Mouse (Mus musculus): Measurements from ENCODE around the gene Rab6b. TPM values are rescaled to one million over a fixed set of nuclear protein-coding genes. Genes with fewer than 3 reads are reported as not detected.
"Not testable (repeated sequence)": the region's sequence is repeated elsewhere in the genome, so short reads cannot be mapped to it uniquely, and the experiment has no call there.

Gene Rab6b
- total RNA-seq, 2 experiments from 2014 or later = 2.8 to 3.0 TPM

DNA sequence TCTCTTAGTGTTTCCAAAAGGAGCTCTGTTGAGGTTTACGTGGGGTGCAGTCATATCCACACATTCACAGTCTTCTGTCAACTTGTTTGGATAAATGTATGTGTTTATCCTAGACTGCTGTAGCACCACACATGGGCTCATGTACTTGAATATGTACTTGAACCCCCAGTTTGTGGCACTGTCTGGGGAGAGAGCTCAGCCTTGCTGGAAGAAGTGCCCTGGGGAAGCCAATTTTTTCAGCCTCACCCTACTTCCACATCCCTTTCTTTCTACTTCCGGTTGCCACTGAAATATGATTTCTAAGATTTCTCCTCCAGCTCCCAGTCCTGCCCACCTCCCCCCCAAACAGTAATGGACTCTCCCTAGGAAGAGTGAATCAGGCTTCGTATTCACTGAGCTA lies 17.9 kb upstream of the Rab6b start:
- no peak for DNase-seq

DNA sequence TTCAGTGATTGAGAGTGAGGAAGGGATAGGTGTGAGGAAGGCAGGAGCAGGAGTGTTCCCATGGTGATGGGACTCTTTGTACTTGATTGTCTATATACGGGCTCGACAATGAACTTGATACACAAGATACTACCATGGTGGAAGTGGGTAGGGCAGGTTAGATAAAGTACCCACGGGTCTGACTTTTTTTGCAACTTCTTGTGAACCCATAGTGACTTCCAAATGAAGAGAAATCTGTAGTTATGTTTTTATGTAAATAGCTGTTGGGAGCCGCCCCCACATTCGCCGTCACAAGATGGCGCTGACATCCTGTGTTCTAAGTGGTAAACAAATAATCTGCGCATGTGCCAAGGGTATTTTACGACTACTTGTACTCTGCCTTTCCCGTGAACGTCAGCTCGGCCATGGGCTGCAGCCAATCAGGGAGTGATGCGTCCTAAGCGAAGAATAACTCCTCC lies 3.2 kb upstream of the Rab6b start:
- not testable (repeated sequence) for DNase-seq

DNA sequence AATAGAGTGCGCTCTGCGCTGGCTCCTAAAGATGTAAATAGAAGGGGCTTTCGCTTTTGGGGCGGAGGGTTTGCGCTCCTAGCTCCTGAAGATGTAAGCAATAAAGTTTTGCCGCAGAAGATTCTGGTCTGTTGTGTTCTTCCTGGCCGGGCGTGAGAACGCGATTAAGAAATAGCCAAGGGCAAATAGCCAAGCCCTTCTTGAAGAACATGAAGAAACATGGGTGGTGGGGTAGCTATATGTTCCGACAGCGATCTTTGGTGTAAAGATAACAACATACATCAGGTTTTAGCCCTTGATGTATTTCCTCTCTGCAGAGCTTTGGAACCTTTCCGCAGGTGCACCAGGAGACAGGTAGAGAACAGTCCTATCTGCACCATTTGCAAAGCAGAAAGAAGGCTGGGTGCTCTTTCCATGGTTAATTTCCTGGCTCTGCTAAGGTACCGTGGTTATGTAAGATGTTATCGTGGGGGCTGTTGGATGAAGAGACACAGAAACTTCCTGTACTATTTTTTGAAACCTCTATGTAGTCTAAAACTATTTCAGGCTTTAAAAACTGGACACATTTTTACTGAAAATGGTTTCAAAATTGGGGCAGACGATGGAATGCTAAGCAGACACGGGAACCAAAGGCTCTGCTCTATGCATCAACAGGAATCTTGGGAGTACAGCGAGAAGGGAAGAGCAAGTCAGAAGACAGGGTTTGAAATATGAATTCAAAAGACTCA lies 2.5 kb upstream of the Rab6b start:
- DNase-seq = no peak

DNA sequence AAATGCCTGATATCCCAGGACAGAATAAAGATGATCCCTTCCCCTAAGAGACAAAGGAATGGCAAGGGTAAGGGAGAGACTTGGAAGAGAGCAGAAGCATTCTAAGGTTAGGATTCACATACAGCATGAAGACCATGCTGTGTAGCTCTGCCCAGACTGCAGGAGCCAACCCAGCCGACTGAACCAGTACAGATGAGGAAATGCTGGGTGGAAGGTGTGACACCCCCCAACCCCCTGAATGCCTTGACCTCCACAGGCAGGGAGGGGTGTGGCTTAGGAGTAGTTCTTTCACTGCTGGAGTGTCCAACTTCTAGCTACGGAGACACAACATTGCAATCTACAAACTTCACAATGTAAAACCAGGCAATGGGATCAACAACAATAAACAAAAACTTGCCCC lies 1.7 kb upstream of the Rab6b start:
- no peak for DNase-seq

DNA sequence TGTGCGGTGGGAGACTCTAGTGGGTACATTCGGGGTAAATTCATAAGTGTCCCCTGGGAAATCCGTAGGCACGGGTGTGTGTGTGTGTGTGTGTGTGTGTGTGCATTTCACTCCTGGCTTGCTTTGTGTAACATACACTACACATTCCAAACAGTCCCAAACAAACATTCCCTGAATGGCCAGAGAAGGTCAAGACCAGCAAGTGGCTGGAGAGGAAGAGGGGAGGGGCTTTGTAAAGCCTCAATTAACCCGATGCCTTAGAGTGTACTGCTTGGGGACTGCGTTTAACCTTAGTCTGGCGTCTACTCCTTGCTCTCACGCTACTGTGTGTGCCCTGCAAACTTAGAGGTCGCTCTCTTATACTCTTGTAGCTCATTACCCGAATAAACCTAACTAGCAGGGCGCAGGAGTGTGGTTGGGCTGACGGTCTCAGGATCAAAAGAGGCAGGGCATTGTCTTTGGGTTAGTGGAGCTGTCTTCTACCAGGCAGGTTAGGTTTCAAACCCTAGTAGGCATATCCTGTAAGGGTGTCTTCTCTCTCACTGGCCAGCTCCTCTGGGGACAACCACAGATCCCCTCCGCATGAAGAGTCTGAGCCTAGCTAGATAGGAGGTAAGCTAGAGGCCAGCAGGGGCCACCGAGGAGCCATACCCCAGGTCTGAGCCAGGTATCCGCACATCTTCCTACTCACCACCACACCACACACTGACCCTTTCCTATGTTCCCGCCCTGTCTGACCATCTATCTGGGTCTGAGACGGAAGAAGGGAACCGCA lies 673 bp upstream of the Rab6b start:
- DNase-seq = no peak

DNA sequence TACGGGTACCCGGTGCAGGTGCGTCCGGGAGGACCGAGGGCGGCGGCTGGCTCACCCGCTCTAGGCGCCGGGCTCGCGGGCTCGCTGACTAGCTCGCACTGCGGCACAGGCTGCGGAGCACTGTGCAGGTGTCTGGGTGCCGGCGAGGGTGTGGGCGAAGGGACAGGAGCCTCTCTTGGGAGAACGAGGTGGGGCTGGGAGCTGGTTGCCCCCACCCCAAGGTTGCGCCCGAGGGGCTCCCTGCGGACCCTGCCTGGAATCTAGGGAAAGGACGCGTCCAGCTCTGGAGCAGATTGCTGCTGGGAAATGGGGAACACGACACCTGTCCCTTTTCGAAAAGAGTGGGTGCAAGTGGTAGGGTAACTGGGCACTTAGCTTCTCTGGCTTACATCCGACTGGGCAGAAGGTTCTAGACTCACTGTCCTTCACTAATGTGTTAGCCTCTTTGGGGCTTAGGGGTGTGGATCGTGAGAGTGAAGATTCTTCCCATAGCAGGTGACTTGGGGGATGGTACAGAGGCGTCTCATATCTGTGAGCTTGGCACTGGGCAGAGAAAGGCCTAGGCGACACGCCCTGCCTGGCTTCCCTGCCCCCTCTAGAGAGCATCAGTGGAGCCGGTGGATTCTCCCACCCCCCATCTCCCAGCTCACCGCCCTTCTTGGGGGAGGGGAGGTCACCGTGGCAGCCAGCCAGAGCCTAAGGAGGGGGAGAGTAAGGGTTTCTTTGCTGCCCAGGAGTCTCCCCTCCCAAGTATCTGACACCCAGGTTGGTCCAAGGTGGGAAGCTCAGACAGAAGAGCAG lies 1.1 kb downstream of the Rab6b start:
- peak in 1 of 2 experiments; percentile 40 for DNase-seq

DNA sequence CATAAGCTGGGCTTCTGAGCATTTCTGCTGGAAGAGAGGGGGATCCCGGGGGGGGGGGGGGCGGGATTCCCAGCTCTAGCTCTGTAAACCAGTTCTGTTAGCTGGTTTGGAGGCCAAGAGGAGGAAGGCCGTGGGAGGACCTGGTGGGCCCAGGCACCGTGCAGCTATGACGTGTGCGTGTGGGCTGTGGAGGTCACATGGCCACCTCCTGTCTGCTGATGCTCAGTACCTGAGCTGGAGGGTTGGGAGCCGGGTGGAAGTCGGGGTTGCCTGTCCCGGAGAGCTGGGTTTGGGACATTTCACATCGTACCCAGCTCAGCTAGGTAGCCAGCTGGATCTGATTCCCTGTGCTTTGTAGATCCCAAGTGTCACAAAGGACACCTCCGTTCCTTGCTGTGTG lies 1.8 kb downstream of the Rab6b start:
- no peak for DNase-seq

DNA sequence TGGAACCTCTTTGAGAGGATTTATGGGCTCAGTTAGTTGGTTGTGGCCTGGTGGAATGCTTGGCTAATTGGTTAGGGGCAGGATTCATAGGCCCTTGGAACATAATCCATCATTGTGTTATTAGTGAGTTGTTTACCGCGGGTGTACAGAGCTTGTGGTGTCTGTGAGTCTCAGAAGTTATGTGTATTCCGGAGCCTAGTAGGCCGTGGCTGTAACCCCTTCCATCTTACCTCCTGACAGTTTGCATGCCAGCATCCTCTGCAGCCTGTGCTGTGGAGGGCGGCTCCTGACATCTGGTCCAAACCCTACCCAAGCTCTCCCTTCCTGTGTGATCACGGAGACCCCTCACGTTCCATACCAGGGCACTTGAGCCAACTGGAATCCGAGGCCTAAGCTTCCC lies 2.7 kb downstream of the Rab6b start:
- no peak for DNase-seq

DNA sequence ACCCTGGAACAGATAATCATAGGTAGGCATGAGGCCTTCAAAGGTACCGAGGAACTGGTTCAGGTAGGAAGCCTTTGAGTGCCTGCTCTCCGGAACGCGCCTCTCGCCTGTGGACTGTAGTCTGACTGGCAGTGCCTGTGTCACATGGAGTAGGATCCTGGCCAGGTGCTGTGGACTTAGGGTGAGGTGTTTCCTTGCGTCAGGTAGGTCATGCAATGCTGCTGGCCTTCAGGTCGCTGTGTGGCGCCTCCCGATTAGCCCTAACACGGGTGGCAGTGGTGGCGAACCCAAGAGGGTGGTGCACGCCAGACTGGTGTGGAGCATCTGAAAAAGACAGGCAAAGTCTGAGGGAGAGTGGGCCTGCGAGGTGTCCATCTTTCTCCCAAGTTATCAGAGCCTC lies 3.3 kb downstream of the Rab6b start:
- no peak for DNase-seq

DNA sequence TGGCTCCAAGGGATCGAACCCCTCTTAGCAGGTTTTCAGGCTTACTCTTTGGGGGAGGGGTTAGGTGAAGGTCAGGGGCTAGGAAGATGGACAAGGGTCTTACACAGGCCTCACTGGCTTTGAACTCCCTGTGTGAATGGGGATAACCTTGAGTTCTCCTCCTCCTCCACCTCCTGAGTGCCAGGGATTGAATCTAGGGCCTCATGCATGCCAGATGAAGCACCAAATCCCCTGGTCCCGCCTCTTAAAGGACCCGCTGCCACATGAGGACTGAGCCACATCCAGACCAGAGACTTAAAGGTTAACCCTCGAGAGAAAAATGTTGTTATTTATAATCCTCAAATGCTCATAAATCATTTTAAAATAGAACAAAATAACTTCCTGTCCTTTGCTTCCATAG lies 5.4 kb downstream of the Rab6b start:
- DNase-seq = no peak

DNA sequence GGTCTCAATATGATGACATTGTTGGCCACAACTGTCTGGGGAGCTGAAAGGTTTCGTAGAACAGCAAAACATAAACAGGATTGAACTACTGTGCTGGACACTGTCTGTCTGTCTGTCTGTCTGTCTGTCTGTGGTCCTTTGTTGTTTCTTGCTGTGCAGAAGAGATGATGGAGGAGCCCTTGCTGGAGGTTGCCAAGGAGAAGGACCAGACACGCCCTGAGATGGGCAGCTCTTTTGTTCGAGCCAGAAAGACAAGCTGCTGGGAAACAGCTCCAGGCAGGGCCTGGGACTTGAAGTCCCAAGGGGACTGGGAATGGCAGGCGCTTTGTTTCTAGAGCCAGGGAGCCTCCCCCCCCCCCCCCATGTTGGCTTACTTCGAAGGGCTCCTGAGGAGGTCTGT lies 5.9 kb downstream of the Rab6b start:
- no peak for DNase-seq

DNA sequence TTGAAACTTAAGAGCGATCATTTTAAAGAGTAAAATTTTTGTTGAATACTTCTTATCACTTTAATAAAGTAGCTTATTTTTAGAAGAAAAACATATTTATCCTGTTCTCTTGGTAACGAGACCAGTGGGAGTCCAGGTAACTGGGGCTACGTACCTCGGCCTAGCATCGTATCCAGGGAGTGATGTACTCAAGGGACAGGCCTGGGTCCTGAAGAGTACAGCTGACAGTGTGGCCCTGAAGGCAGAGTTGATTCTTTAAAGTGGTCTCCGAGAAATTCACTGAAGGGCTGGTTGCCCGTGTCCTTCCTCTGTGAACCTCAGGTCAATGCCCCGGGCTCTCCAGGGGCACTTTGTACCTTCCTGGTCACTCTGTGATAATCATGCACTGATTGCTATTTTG lies 6.4 kb downstream of the Rab6b start:
- no peak for DNase-seq

DNA sequence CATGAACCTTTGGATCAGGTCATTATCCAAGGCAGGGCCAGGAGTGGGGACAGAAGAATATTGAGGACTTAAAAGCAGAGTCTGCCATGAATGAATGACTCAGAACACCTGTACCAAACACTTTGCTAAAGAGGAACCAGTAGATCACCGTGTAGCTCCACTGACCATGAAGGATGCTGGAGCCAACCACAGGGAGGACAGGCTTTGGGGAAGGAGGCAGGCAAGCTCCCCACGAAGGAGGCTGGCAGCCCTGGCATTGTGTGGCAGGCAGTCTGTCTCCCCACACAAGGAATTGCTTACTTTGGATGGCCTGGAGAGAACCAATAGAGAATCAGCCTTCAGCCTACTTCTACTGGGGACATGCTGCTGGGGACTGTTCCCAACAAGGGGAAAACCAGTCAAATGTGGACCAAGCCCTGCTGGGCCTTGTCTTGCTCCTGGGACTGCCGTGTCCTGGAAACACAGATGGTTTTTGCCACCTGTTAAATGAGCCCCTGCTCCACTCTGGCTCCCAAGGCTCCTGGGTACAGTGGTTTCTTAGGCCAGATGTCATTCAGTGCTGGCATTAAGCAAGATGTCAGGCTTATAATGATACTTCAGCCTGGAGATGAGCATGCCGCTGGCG lies 7.2 kb downstream of the Rab6b start:
- no peak for DNase-seq

DNA sequence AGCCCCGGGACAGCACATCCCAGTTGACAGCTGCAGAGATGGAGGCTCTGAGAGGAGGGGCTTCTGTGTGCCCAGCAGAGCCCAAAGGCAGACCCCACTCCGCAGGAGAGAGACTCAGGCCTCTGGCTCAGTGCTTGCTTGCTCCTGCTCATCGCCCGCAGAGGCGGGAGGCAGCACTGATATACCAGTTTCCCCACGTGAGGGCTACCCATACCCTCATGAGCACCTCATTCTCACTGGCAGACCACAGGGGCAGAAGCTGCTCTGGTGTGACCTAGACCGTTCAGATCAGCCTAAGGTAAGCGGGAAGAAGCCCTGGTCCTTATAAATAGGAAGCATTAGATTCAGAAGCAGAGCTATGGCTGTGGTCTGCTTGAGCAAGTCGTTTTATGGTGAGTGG lies 8.2 kb downstream of the Rab6b start:
- DNase-seq = no peak

DNA sequence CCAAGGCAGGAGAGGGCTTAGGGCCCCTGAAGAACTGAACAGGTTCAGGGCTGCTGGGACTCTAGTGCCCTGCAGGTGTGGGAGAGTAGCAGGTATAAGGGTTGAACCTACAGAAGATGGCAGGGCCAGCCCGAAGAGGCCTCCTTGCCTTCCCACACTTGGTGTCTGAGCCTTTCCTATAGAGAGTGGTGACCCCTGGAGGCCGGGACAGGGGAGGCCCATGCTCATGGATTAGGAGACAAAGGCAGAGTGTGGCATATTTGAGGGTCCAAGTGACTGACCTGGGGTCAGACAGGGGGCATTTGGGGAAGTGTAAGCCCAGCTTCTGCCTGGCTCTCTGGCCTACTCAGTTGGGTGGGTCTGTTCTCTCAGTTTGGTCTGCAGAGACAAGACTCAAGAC lies 8.6 kb downstream of the Rab6b start:
- DNase-seq = no peak

DNA sequence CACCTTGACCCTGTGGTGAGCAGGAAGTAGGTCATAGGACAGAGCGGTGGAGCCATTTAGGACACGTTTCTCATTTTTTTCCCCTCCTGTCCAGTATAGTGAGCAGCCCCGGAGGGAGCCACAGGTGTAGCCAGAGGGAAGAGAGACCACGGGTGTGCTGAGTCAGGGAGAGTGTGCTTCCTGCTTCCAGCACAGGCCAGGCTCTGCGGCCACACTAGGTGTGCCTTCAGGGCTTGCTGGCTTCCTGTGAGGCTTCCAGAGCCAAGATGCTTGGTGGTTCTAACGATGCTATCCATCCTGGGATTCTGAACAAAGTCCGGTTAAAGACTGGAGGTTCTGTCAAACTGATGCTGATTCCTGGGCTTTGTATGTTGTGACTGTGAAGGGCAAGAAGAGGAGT lies 10.0 kb downstream of the Rab6b start:
- no peak for DNase-seq

DNA sequence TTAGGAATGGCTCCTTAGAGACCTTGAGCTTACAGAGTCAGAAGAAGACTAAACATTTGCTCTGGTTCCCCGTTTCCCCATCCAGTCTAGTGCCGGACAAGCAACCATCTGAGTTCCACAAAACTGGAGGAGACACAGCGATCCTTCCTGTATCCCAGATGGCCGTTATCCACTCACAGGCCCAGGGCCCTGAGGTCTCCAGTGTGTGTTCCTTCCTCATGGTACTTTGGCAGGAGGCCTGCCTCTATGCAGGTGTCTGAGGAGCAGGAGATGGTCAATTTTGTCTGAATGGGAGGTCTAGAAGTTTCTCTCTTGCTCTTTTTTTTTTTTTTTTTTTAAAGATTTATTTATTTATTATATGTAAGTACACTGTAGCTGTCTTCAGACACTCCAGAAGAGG lies 13.2 kb downstream of the Rab6b start:
- DNase-seq = no peak

DNA sequence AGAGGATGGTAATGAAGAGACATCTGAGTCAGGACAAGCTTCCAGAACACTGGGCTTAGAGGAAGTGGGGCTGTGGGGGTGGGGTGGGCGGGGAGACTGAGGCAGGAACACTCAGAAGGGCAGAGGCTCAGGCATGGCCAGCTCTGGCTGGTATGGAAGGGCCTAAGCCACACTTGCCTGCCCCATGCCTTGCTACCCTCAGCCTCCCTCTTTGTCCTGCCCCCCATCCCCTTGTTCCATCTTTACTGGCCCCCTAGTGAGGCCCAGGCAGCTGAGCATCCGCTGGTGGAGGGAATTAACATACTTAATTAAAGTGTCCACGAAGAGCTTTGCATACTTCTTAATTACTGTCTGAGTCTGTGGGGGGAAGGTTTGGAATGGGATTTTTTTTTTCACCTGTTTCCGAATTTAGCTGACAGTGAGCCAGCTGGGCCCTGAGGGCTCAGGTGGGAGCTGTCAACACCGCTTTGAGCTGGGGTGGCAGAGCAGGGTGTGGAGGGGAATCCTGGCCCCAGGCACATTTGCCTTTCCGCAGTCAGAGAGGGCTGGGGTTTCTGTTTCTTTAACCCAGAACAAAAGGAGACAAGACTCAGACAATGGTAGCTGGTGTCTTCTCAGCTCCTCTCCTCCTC lies 22.0 kb downstream of the Rab6b start:
- DNase-seq = no peak

DNA sequence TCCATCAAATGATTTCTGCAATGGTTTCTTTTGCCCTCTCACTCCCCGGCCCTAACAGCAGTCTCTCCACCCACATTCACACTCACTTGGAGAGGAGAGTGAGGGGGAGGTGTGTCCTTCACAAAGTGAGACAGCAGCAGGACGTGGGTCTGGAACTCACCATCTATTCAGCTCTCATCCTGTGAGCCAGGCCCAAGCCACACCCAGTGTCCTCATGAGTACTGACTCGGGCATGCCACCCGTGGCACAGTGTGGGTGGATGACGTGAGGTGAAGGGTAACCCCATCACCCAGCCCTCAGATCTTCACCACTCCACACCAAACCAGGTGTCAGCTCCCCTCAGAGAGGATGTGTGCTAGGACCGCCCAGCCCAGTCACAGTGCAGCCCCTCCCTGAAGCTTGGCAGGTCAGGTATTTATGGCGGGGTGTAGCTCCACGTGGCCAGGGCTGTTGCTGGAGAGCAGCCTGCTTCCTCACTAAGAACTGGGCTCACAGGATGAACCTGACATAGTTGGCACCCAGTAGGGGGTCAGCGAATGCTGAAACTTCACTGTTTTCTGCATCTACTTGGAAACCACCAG lies 23.0 kb downstream of the Rab6b start:
- DNase-seq = peak in 1 of 2 experiments; percentile 20

DNA sequence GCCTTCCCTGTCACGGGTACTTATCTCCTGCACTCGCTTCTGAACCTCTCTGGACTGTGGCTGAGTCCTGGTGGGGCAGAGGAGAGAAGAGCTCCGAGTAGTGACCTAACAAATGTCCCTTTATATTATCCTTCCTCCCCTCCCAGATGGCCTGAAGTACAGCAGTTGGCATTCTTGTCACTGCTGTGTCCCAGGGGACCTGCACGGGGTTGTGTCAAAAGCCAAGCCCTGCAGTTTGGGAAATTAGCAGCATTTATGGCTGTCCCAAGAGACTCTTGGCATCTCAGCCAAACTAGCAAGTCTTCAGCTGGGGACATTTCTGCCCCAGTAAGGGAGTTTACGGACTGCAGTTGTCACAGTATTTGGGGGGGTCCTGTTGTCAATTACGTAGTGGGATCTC lies 27.9 kb downstream of the Rab6b start:
- DNase-seq = peak in 1 of 2 experiments; percentile 50

DNA sequence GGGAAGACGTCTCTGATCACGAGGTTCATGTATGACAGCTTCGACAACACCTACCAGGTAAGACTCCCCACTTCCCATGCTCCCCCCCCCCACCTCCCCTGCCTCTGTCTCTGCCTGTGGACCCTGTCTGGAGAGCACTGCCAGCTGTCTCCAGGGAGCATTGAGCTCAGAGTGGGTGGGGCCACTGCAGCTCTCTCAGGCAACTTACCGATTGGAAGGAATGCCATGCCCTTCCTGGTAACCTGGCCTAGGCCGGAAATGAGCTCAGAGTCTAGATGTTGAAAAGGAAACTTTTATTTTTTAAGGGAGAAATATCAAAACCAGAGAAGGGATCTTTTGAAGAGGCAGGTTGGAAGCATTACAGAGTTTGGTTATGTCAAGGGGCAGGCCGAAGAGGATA lies 28.8 kb downstream of the Rab6b start:
- DNase-seq = no peak

DNA sequence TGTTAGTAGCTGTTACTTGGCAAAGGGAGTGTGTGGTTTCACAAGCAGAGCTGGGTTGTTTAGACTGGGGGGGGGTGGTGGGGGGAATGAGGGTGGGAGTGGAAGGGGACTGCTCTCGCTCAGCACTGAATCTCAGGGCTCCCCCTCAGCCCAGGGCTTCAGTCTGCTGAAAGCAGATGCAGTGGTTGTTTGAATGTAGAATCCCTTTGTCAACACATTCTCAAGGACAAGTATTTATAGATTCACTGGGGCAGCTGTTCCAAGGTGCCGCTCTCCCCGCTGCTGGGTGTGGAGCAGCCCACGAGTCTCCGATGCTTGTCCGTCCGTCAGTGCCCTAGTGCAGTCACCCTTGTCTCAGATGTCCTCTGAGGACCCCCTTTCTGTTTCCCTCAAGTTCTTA lies 29.7 kb downstream of the Rab6b start:
- DNase-seq = no peak
